Mouse (Mus musculus): ENCODE measurements around the gene Rtl8a. TPM values are rescaled to one million over a fixed set of nuclear protein-coding genes. Genes with fewer than 3 reads are reported as not detected.
A peak's percentile ranks its signal among the peaks of the same experiment; 100 is the strongest.
"Not testable (repeated sequence)": the region's sequence is repeated elsewhere in the genome, so short reads cannot be mapped to it uniquely, and the experiment has no call there.

Rtl8a gene
- total RNA-seq, 2 experiments from 2014 or later, result 55.5 to 73.8 TPM

- TF ChIP-seq CTCF (IDR thresholded peaks at IDR 0.05), result peak; percentile 76
- intact Hi-C loops (cut with DNase I), result no loop called here
- Histone ChIP-seq H3K27ac (peak overlapping the region; percentile 57; the same call in 1 of the 2 replicates), H3K4me3 (no peak overlapping the region)
- DNase-seq, result peak; percentile 22
Measured at GRCm38 (mm10) chrX:53610571-53610970, 32.9 kb downstream of the Rtl8a start.

GRCm38 (mm10) chrX:53608879-53609278, 34.6 kb downstream of the Rtl8a start, which contains the start of gene Gm14597:
Gm14597 (minus strand) TSS chrX:53608979.
- Histone ChIP-seq H3K4me3 (peak within 1 kb of the TSS; percentile 75), H3K27ac (peak within 1 kb of the TSS; percentile 81)
- DNase-seq; intact Hi-C loops (cut with DNase I): not testable (repeated sequence)

- Histone ChIP-seq H3K4me3 (peak overlapping the region; percentile 75), H3K27ac (peak overlapping the region; percentile 81)
- DNase-seq, result no peak
- no peak for TF ChIP-seq CTCF (IDR thresholded peaks at IDR 0.05)
- intact Hi-C loops (cut with DNase I), result no loop called here
Measured at GRCm38 (mm10) chrX:53608122-53608813, 35.2 kb downstream of the Rtl8a start.

- no peak for TF ChIP-seq CTCF (IDR thresholded peaks at IDR 0.05)
- intact Hi-C loops (cut with DNase I), result no loop called here
- peak within 1 kb of the TSS; percentile 81 for H3K27ac ChIP-seq
- peak within 1 kb of the TSS; percentile 75 for H3K4me3 ChIP-seq
- peak; percentile 64 for DNase-seq
Measured at GRCm38 (mm10) chrX:53607242-53608121, 36.0 kb downstream of the Rtl8a start, which contains the start of gene Rtl8c. Rtl8c (plus strand) TSS chrX:53608032.

GRCm38 (mm10) chrX:53606176-53606575, 37.3 kb downstream of the Rtl8a start:
- H3K27ac ChIP-seq; H3K4me3 ChIP-seq; DNase-seq; intact Hi-C loops (cut with DNase I): not testable (repeated sequence)

- intact Hi-C loops (cut with DNase I); H3K4me3 ChIP-seq; H3K27ac ChIP-seq: not testable (repeated sequence)
- DNase-seq, result peak; percentile 43
- peak; percentile 58 for TF ChIP-seq CTCF (IDR thresholded peaks at IDR 0.05)
Measured at GRCm38 (mm10) chrX:53599993-53600392, 43.5 kb downstream of the Rtl8a start.

Other genes with a start within 250 kb of the Rtl8a start
- not detected for gene Etd, start 208.8 kb downstream of the Rtl8a start, total RNA-seq (2021)
- gene Rtl8c, start 35.6 kb downstream of the Rtl8a start, total RNA-seq (2021), result 1 to 10 TPM; 3.7 to 9.0 TPM
- gene Gm14597, start 34.7 kb downstream of the Rtl8a start, total RNA-seq (2021), result not detected
- 10 to 100 TPM; 45.0 to 50.7 TPM for gene Rtl8b, start 26.7 kb upstream of the Rtl8a start, total RNA-seq (2021)
- gene 4930502E18Rik, start 81.1 kb upstream of the Rtl8a start, total RNA-seq (2021), result not detected
- not detected for gene 1700013H16Rik, start 114.1 kb upstream of the Rtl8a start, total RNA-seq (2021)
- not detected for gene Zfp36l3, start 132.7 kb upstream of the Rtl8a start, total RNA-seq (2021)
- gene Xlr, start 154.0 kb upstream of the Rtl8a start, total RNA-seq (2021), result under 1 TPM; 0.23 to 0.70 TPM

Measured in gastrocnemius, adult 2 months (tissue).